Mouse (Mus musculus) G1E (cell line): ENCODE results near the gene Itgb6. TPM values are rescaled to one million over a fixed set of nuclear protein-coding genes. Genes with fewer than 3 reads are reported as not detected.

Experiments
- ATAC-seq: 2 replicates; pipeline ENCODE4 v1.8.0; 2016; ENCODE audit warnings: mild to moderate bottlenecking; ENCODE audit not compliant: insufficient number of reproducible peaks, poor library complexity, low FRiP score, severe bottlenecking; ENCODE audit errors: extremely low read depth
- DNase-seq: peaks from one replicate; pipeline ENCODE4 v3.0.0; 2012; ENCODE audit warnings: low spot score
- H3K27me3 ChIP-seq: 2 replicates; pipeline ENCODE4 v1.6.1; 2012; ENCODE audit warnings: mild to moderate bottlenecking, low read length, inconsistent platforms; ENCODE audit not compliant: insufficient read depth
- H3K36me3 ChIP-seq: replicated peaks from 2 replicates; pipeline ENCODE3; 2012; ENCODE audit warnings: mild to moderate bottlenecking, inconsistent platforms
- H3K4me1 ChIP-seq: 2 replicates; pipeline ENCODE4 v1.6.1; 2012; ENCODE audit warnings: low read depth, low read length, inconsistent platforms, mixed read lengths; ENCODE audit not compliant: insufficient read depth
- H3K4me3 ChIP-seq: 2 replicates; pipeline ENCODE4 v1.5.1; 2012; ENCODE audit warnings: low read depth, mild to moderate bottlenecking, inconsistent platforms, low read length, moderate library complexity, mixed read lengths
- H3K9me3 ChIP-seq: replicated peaks from 2 replicates; pipeline ENCODE4 v1.6.1; 2012; ENCODE audit warnings: inconsistent platforms
- CTCF ChIP-seq: IDR thresholded peaks from 2 replicates; pipeline ENCODE4 v1.5.1; 2012; ENCODE audit warnings: low read depth, low read length, inconsistent platforms, mixed read lengths
- GATA1 ChIP-seq: IDR thresholded peaks from 2 replicates; pipeline ENCODE4 v1.6.1; 2012; ENCODE audit warnings: borderline replicate concordance, low read length, inconsistent platforms, mixed read lengths
- GATA2 ChIP-seq: IDR thresholded peaks from 2 replicates; pipeline ENCODE4 v1.6.1; 2012; ENCODE audit warnings: low read depth, low read length, inconsistent platforms, borderline replicate concordance
- POLR2AphosphoS5 ChIP-seq: IDR thresholded peaks from 2 replicates; pipeline ENCODE4 v1.6.1; 2012; ENCODE audit warnings: low read depth, low read length, inconsistent platforms; ENCODE audit not compliant: insufficient replicate concordance
- TAL1 ChIP-seq: conservative IDR thresholded peaks from 2 replicates; pipeline ENCODE4 v1.6.1; 2012; ENCODE audit warnings: low read depth, low read length, inconsistent platforms, mixed read lengths
- polyA plus RNA-seq: library from polyadenylated mRNA; stranded (reverse); fragments of >175 nt; gene quantifications from 2 replicates; pipeline ENCODE4 v1.2.3, GENCODE M21; 2012
- total RNA-seq, 2 experiments: library from RNA; stranded (forward) in 1 of 2; stranded (reverse) in 1 of 2; fragments of 200-1000 nt in 1 of 2; fragments of >200 nt in 1 of 2; fragmentation: Nextera tagmentation in 1 of 2; gene quantifications; 2 replicates each; pipeline ENCODE4 v1.2.3; 2014 to 2017

Itgb6 gene
- total and polyA plus RNA-seq, 3 experiments, result 0.38 TPM; not detected in 2

GRCm38 (mm10) chr2:60583416-60583815 lies 139.0 kb downstream of the Itgb6 start:
- Histone ChIP-seq H3K27me3 (no peaks in the 10 kb centered on the region), H3K4me3 (no peak overlapping the region), H3K4me1 (no peaks in the 10 kb centered on the region), H3K9me3 (no peaks in the 10 kb centered on the region), H3K36me3 (no peaks in the 10 kb centered on the region)
- TF ChIP-seq TAL1, result no peak
- DNase-seq (no peak), ATAC-seq (no peak)

GRCm38 (mm10) chr2:60554561-60554960 lies 167.9 kb downstream of the Itgb6 start:
- DNase-seq, result no peak
- Histone ChIP-seq H3K36me3 (no peaks in the 10 kb centered on the region), H3K27me3 (peaks cover 6% of the 10 kb centered on the region), H3K9me3 (no peaks in the 10 kb centered on the region), H3K4me3 (no peak overlapping the region), H3K4me1 (no peaks in the 10 kb centered on the region)
- TF ChIP-seq GATA1 (no peak), GATA2 (no peak), POLR2AphosphoS5 (no peak), CTCF (no peak), TAL1 (no peak)
- ATAC-seq, result no peak; the same call in 1 of the 2 replicates

GRCm38 (mm10) chr2:60552902-60553682 lies 169.4 kb downstream of the Itgb6 start, which contains the start of gene Pla2r1:
Pla2r1 (minus strand) TSS chr2:60553308.
- Histone ChIP-seq H3K9me3 (no peaks in the 10 kb centered on the region), H3K4me3 (no peak within 1 kb of the TSS), H3K4me1 (no peaks in the 10 kb centered on the region), H3K27me3 (peaks cover 6% of the 10 kb centered on the region), H3K36me3 (no peaks in the 10 kb centered on the region)
- no peak for TF ChIP-seq POLR2AphosphoS5
- no peak for TF ChIP-seq CTCF
- no peak for TF ChIP-seq TAL1
- no peak for TF ChIP-seq GATA1
- no peak for TF ChIP-seq GATA2
- DNase-seq (no peak), ATAC-seq (no peak)

GRCm38 (mm10) chr2:60552177-60552901 lies 170.1 kb downstream of the Itgb6 start:
- no peaks in the 10 kb centered on the region for H3K36me3 ChIP-seq
- ATAC-seq (no peak), DNase-seq (no peak)
- H3K27me3 ChIP-seq, result peaks cover 6% of the 10 kb centered on the region
- TF ChIP-seq CTCF (no peak), GATA1 (no peak), POLR2AphosphoS5 (no peak), TAL1 (no peak), GATA2 (no peak)
- no peak overlapping the region for H3K4me3 ChIP-seq
- H3K4me1 ChIP-seq, result no peaks in the 10 kb centered on the region
- H3K9me3 ChIP-seq, result no peaks in the 10 kb centered on the region

DNA sequence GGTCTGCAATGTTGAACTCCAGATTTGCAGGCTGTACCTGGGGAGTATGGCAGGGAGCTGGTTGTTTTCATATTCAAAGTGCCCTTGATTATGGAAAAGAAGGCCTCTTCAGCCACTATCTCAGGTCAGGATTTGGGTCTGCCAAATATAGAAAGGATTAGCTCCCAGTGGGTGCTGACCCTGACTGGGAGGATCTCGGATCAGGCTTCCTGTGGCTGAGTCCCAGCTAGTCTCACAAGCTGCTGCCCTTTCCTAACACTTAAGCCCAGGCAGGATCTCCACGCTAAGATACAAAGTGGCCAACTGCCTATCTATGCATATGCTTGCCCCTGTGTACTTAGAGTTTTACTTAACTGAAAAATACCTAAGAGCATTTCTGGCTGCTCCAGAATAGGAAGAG lies 170.8 kb downstream of the Itgb6 start:
- no peak for DNase-seq
- TF ChIP-seq TAL1 (no peak), GATA1 (no peak), POLR2AphosphoS5 (no peak)
- no peak for ATAC-seq

GRCm38 (mm10) chr2:60550521-60550920 lies 171.9 kb downstream of the Itgb6 start:
- Histone ChIP-seq H3K4me1 (no peaks in the 10 kb centered on the region), H3K27me3 (peaks cover 5% of the 10 kb centered on the region), H3K4me3 (no peak overlapping the region), H3K36me3 (no peaks in the 10 kb centered on the region), H3K9me3 (no peaks in the 10 kb centered on the region)
- TF ChIP-seq CTCF (no peak), TAL1 (no peak), POLR2AphosphoS5 (no peak), GATA1 (no peak), GATA2 (no peak)
- no peak for ATAC-seq
- DNase-seq, result no peak

More for the DNA sequence above, 170.8 kb downstream of the Itgb6 start:
- no peaks in the 10 kb centered on the region for H3K9me3 ChIP-seq
- peaks cover 6% of the 10 kb centered on the region for H3K27me3 ChIP-seq
- H3K36me3 ChIP-seq, result no peaks in the 10 kb centered on the region
- no peaks in the 10 kb centered on the region for H3K4me1 ChIP-seq
- H3K4me3 ChIP-seq, result no peak overlapping the region

GRCm38 (mm10) chr2:60549851-60550250 lies 172.6 kb downstream of the Itgb6 start:
- DNase-seq (no peak), ATAC-seq (no peak)
- Histone ChIP-seq H3K36me3 (no peaks in the 10 kb centered on the region), H3K27me3 (peaks cover 3% of the 10 kb centered on the region), H3K9me3 (no peaks in the 10 kb centered on the region), H3K4me3 (no peak overlapping the region), H3K4me1 (no peaks in the 10 kb centered on the region)
- no peak for TF ChIP-seq CTCF
- TF ChIP-seq GATA2, result no peak
- no peak for TF ChIP-seq TAL1
- no peak for TF ChIP-seq GATA1
- no peak for TF ChIP-seq POLR2AphosphoS5
